Mouse (Mus musculus) neural tube, embryonic 13.5 days (tissue): ENCODE data around the gene Fbxw11. TPM values are rescaled to one million over a fixed set of nuclear protein-coding genes. Genes with fewer than 3 reads are reported as not detected.
"Not testable (repeated sequence)": the region's sequence is repeated elsewhere in the genome, so short reads cannot be mapped to it uniquely, and the experiment has no call there.

Source experiments
- ATAC-seq: fragments of 200-750 bp; cut with Nextera tagmentation; 2 replicates; pipeline ENCODE4 v1.8.0; 2017; ENCODE audit warnings: low read depth, mild to moderate bottlenecking, moderate TSS enrichment, moderate library complexity
- H3K27ac ChIP-seq: fragments of 300-500 bp; sonication (generic); replicated peaks from 2 replicates; pipeline ENCODE4 v1.5.1; 2015; ENCODE audit warnings: moderate library complexity, mild to moderate bottlenecking, inconsistent platforms
- H3K27me3 ChIP-seq: fragments of 300-500 bp; sonication (generic); 2 replicates; pipeline ENCODE4 v1.6.1; 2015; ENCODE audit warnings: mild to moderate bottlenecking, inconsistent platforms
- H3K36me3 ChIP-seq: fragments of 300-500 bp; sonication (generic); 2 replicates; pipeline ENCODE4 v1.6.1; 2015; ENCODE audit warnings: mild to moderate bottlenecking, inconsistent platforms
- H3K4me1 ChIP-seq: fragments of 300-500 bp; sonication (generic); replicated peaks from 2 replicates; pipeline ENCODE4 v1.6.1; 2015; ENCODE audit warnings: inconsistent platforms
- H3K4me2 ChIP-seq: fragments of 300-500 bp; sonication (generic); 2 replicates; pipeline ENCODE4 v1.6.1; 2015; ENCODE audit warnings: inconsistent platforms, mild to moderate bottlenecking, moderate library complexity
- H3K4me3 ChIP-seq: fragments of 300-500 bp; sonication (generic); 2 replicates; pipeline ENCODE4 v1.5.1; 2015; ENCODE audit warnings: mild to moderate bottlenecking, inconsistent platforms
- H3K9ac ChIP-seq: fragments of 300-500 bp; sonication (generic); 2 replicates; pipeline ENCODE4 v1.6.1; 2015; ENCODE audit warnings: moderate library complexity, mild to moderate bottlenecking, inconsistent platforms
- H3K9me3 ChIP-seq: fragments of 300-500 bp; sonication (generic); 2 replicates; pipeline ENCODE4 v1.6.1; 2016; ENCODE audit warnings: inconsistent platforms
- WGBS: fragments of 180-500 bp; shearing (Covaris S2); methylation state at CpG from one replicate; pipeline ENCODE4 v1.1.7; 2015; 5-methylcytosine and 5-hydroxymethylcytosine counted together
- polyA plus RNA-seq: library from polyadenylated mRNA; unstranded; fragments of >200 nt; fragmentation: Nextera tagmentation; extraction: Ambion mirVana; gene quantifications from 2 replicates; pipeline ENCODE4 v1.2.1, GENCODE M21; 2015

Fbxw11 gene
- polyA plus RNA-seq, 1 experiment from 2014 or later = 106 TPM

GRCm38 (mm10) chr11:32650236-32650749 is 7.8 kb downstream of the Fbxw11 start:
- peaks cover 37% of the 10 kb centered on the region for H3K4me1 ChIP-seq
- no peaks in the 10 kb centered on the region for H3K27me3 ChIP-seq
- no peak overlapping the region for H3K4me2 ChIP-seq
- no peak overlapping the region for H3K9ac ChIP-seq
- H3K27ac ChIP-seq = no peak overlapping the region
- ATAC-seq = no peak
- no peaks in the 10 kb centered on the region for H3K9me3 ChIP-seq
- H3K4me3 ChIP-seq = no peak overlapping the region
- no peaks in the 10 kb centered on the region; the same call in 1 of the 2 replicates for H3K36me3 ChIP-seq

DNA sequence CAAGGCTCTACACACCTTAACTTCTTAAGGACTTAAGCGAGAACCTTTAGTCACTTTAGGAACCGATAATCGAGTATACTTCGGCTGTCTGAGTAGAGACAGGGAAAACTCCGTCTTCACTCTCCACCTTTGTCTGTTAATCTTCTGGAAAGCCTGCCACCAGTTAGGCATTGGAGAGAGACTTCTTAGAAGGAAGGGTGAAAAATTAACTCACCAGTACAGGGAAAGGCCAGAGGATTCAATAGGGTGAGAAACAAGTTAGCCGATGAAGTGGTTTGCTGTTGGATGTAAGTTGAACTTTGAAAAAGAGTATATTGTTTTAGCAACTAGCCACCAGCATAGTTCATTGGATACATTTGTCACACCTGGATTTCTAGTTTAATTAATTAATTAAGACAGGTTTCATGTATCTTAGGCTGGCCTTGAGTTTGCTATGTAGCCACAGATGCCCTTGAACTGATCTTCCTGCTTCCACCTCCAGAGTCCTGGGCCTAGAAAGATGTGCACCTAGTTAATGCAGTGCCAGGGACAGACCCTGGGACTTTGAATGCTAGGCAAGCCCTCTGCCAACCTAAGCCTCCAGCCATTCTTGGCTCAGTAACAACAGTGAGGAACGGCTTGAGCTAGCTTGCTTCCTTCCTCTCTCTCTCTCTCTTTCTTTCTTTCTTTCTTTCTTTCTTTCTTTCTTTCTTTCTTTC is 8.5 kb downstream of the Fbxw11 start:
- ATAC-seq = no peak
- Histone ChIP-seq H3K36me3 (no peaks in the 10 kb centered on the region; the same call in 1 of the 2 replicates), H3K9ac (no peak overlapping the region), H3K9me3 (no peaks in the 10 kb centered on the region), H3K27ac (no peak overlapping the region), H3K4me2 (no peak overlapping the region), H3K4me3 (no peak overlapping the region), H3K4me1 (peaks cover 40% of the 10 kb centered on the region), H3K27me3 (no peaks in the 10 kb centered on the region)
- 91% methylated on average over 7 of the region's 7 CpGs for WGBS

DNA sequence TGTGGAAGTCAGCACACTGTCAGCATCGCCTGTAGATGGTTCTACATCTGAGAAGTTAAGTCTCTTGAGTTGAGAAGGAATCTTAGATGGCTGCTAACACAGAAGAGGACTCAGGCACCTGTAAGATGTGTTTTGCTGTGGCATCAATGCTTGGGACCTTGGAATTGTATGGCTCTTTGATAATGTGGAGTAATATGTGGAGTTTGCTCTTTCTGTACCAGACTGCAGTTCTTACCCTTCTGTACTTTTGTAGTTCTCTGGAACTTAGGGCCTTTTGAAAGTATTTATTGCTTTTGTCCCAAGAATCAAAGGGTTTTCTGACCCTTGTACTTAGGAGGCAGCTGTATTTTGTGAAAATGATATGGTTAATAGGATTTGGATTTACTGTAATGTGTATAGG is 9.2 kb downstream of the Fbxw11 start:
- no peak overlapping the region for H3K27ac ChIP-seq
- H3K36me3 ChIP-seq = no peaks in the 10 kb centered on the region; the same call in 1 of the 2 replicates
- no peak overlapping the region for H3K4me2 ChIP-seq
- no peak overlapping the region for H3K9ac ChIP-seq
- 93% methylated on average over 1 of the region's 1 CpGs for WGBS
- peaks cover 43% of the 10 kb centered on the region for H3K4me1 ChIP-seq
- no peak for ATAC-seq
- H3K27me3 ChIP-seq = no peaks in the 10 kb centered on the region
- H3K9me3 ChIP-seq = no peaks in the 10 kb centered on the region
- H3K4me3 ChIP-seq = no peak overlapping the region

- no peak overlapping the region for H3K4me3 ChIP-seq
- H3K4me2 ChIP-seq = no peak overlapping the region
- no peaks in the 10 kb centered on the region for H3K9me3 ChIP-seq
- 100% methylated on average over 1 of the region's 1 CpGs for WGBS
- H3K27me3 ChIP-seq = no peaks in the 10 kb centered on the region
- no peak for ATAC-seq
- H3K36me3 ChIP-seq = 0 out of 2 replicates have a peak, but pooled peaks cover 4% of the 10 kb centered on the region
- H3K9ac ChIP-seq = no peak overlapping the region
- no peak overlapping the region for H3K27ac ChIP-seq
- peaks cover 10% of the 10 kb centered on the region; the same call in 1 of the 2 replicates for H3K4me1 ChIP-seq
Measured at GRCm38 (mm10) chr11:32662082-32662656, 19.6 kb downstream of the Fbxw11 start.

DNA sequence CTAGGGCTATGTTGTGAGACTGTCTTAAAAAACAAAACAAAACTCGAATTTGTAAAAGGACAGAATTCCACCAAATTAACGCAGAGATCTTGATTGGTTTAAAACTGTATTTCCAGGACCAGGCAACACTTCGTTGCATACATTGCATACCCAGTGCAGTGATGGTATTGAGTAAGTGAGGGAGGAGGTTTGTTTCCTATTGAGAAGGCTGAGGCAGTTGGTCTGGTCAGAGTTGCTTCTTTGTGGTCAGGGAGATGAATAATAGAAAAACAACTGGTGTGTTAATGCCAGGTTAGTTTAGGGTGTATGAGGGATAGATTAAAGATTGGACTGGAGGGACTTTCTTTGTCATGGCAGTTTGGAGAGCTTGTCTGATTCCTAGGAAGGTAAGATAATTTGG is 23.1 kb downstream of the Fbxw11 start:
- no peak for ATAC-seq
- Histone ChIP-seq H3K4me2 (no peak overlapping the region), H3K36me3 (0 out of 2 replicates have a peak, but pooled peaks cover 4% of the 10 kb centered on the region), H3K4me3 (no peak overlapping the region), H3K4me1 (0 out of 2 replicates have a peak, but pooled peaks cover 4% of the 10 kb centered on the region), H3K9me3 (no peaks in the 10 kb centered on the region), H3K27me3 (no peaks in the 10 kb centered on the region), H3K27ac (no peak overlapping the region), H3K9ac (no peak overlapping the region)
- 92% methylated on average over 3 of the region's 3 CpGs for whole genome bisulfite sequencing

- peaks cover 4% of the 10 kb centered on the region; the same call in 1 of the 2 replicates for H3K4me1 ChIP-seq
- no peak overlapping the region for H3K4me3 ChIP-seq
- no peak for ATAC-seq
- H3K27ac ChIP-seq = no peak overlapping the region
- no peaks in the 10 kb centered on the region for H3K27me3 ChIP-seq
- H3K9ac ChIP-seq = no peak overlapping the region
- H3K9me3 ChIP-seq = no peaks in the 10 kb centered on the region
- H3K4me2 ChIP-seq = no peak overlapping the region
- no peaks in the 10 kb centered on the region for H3K36me3 ChIP-seq
Measured at GRCm38 (mm10) chr11:32666983-32667382, 24.5 kb downstream of the Fbxw11 start.

DNA sequence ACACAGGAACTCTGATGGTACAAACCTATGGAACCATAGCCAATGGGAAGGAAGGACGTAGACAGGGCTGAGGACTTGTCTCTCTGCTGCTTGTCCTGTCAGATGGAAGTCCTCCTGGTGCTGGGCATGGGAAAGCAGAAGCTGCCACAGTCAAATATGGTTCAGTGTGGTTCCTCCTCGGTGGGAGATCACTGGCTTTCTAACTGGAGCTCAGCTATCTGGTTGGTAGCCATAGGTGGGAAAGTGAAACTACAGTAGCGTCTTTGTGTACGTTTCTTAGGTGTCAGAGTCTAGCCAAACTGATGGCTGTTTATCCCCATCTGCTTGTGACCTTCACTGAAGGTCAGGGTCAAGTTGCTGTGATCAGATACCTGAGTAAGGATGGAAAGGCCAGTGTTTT is 29.0 kb downstream of the Fbxw11 start:
- H3K27me3 ChIP-seq = no peaks in the 10 kb centered on the region
- H3K36me3 ChIP-seq = no peaks in the 10 kb centered on the region
- no peak for ATAC-seq
- H3K9me3 ChIP-seq = no peaks in the 10 kb centered on the region
- WGBS = 91% methylated on average over 4 of the region's 4 CpGs
- H3K4me2 ChIP-seq = no peak overlapping the region
- peaks cover 4% of the 10 kb centered on the region for H3K4me1 ChIP-seq
- H3K27ac ChIP-seq = no peak overlapping the region
- no peak overlapping the region for H3K9ac ChIP-seq
- H3K4me3 ChIP-seq = no peak overlapping the region

- Histone ChIP-seq H3K4me3 (no peak overlapping the region), H3K4me2 (no peak overlapping the region), H3K27ac (no peak overlapping the region), H3K4me1 (peaks cover 38% of the 10 kb centered on the region), H3K9ac (no peak overlapping the region), H3K9me3 (no peaks in the 10 kb centered on the region), H3K36me3 (no peaks in the 10 kb centered on the region), H3K27me3 (no peaks in the 10 kb centered on the region)
- no peak for ATAC-seq
- WGBS = 64% methylated on average over 3 of the region's 3 CpGs
Measured at GRCm38 (mm10) chr11:32676777-32677176, 34.3 kb downstream of the Fbxw11 start.

GRCm38 (mm10) chr11:32677811-32678210 is 35.3 kb downstream of the Fbxw11 start:
- H3K4me3 ChIP-seq = no peak overlapping the region
- WGBS = 87% methylated on average over 1 of the region's 1 CpGs
- H3K4me1 ChIP-seq = peaks cover 38% of the 10 kb centered on the region
- ATAC-seq = no peak
- no peak overlapping the region for H3K9ac ChIP-seq
- no peak overlapping the region for H3K4me2 ChIP-seq
- H3K36me3 ChIP-seq = no peaks in the 10 kb centered on the region
- no peaks in the 10 kb centered on the region for H3K27me3 ChIP-seq
- no peak overlapping the region for H3K27ac ChIP-seq
- H3K9me3 ChIP-seq = no peaks in the 10 kb centered on the region

- H3K9ac ChIP-seq, H3K36me3 ChIP-seq, H3K27me3 ChIP-seq, H3K4me2 ChIP-seq, H3K27ac ChIP-seq, H3K4me3 ChIP-seq, ATAC-seq, H3K9me3 ChIP-seq: not testable (repeated sequence)
- 94% methylated on average over 4 of the region's 4 CpGs for WGBS
- H3K4me1 ChIP-seq = peaks cover 45% of the 10 kb centered on the region
Measured at GRCm38 (mm10) chr11:32679091-32679490, 36.6 kb downstream of the Fbxw11 start.

GRCm38 (mm10) chr11:32680014-32680413 is 37.5 kb downstream of the Fbxw11 start:
- H3K9me3 ChIP-seq = no peaks in the 10 kb centered on the region
- no peak overlapping the region for H3K4me3 ChIP-seq
- no peak for ATAC-seq
- no peak overlapping the region for H3K27ac ChIP-seq
- 78% methylated on average over 4 of the region's 4 CpGs for WGBS
- H3K4me1 ChIP-seq = peaks cover 54% of the 10 kb centered on the region
- no peaks in the 10 kb centered on the region for H3K27me3 ChIP-seq
- H3K4me2 ChIP-seq = no peak overlapping the region
- no peaks in the 10 kb centered on the region for H3K36me3 ChIP-seq
- no peak overlapping the region for H3K9ac ChIP-seq

DNA sequence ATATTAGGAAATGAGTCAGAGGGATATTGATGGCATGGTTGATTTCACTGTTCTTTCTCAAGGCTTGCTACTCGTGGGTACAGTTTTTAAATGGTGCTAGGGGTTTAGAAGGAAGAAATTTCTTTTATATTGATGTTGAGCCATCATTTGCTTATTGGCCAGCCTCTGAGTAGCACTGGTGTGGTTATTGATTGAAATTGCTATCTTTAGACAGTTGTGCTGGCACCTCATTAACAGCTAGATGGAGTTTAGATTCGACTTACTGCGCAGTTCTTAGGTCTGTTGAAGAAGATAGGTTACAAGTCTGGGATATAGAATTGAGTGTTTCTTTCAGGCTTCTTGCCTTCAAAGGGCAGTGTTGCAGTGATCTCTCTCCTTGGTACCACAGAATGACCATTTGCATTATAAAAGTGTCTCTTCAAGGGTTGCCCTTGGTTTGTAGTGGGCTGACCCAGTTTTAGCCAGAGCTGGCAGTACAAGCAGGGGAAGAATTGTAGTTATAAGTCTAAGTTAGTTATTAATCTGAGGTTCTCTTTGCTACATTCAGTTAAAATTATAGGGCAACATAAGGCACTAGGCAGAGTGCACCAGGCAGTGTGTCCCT is 38.8 kb downstream of the Fbxw11 start:
- Histone ChIP-seq H3K9me3 (no peaks in the 10 kb centered on the region), H3K4me3 (no peak overlapping the region), H3K4me1 (peaks cover 54% of the 10 kb centered on the region), H3K36me3 (no peaks in the 10 kb centered on the region), H3K27me3 (no peaks in the 10 kb centered on the region), H3K9ac (no peak overlapping the region), H3K4me2 (no peak overlapping the region), H3K27ac (no peak overlapping the region)
- WGBS = 71% methylated on average over 3 of the region's 3 CpGs
- no peak for ATAC-seq
